Mouse (Mus musculus) liver, embryonic 14.5 days (tissue): Measurements from ENCODE around the gene Pcdh11x.
"Not testable (repeated sequence)": the region's sequence is repeated elsewhere in the genome, so short reads cannot be mapped to it uniquely, and the experiment has no call there.

Source experiments
- CTCF ChIP-seq: IDR thresholded peaks from 2 replicates; pipeline ENCODE4 v1.5.1; 2016; ENCODE audit warnings: antibody characterized with exemption, low read depth, control low read depth
- EP300 ChIP-seq: IDR thresholded peaks from 2 replicates; pipeline ENCODE4 v1.6.1; 2016; ENCODE audit warnings: antibody characterized with exemption, low read depth

GRCm38 (mm10) chrX:120312995-120313394 lies 22.9 kb downstream of the Pcdh11x start, which contains the start of gene H2afb3:
- TF ChIP-seq CTCF, EP300: not testable (repeated sequence)
